Mouse (Mus musculus): Measurements from ENCODE around the gene Ccdc88c.

- TF ChIP-seq CTCF (IDR thresholded peaks at IDR 0.05; ENCODE audit: borderline replicate concordance, insufficient read depth, low read length) (no peak), POLR2A (IDR thresholded peaks at IDR 0.05; ENCODE audit: low read depth, low read length) (no peak)
Measured at GRCm38 (mm10) chr12:101024824-101025223, 4.0 kb downstream of the Ccdc88c start.

Measured in embryonic fibroblast, embryonic 13.5 days (primary cell).